Comparison of ENCODE assay signal across 8 mouse cellular contexts in the genomic region with DNA sequence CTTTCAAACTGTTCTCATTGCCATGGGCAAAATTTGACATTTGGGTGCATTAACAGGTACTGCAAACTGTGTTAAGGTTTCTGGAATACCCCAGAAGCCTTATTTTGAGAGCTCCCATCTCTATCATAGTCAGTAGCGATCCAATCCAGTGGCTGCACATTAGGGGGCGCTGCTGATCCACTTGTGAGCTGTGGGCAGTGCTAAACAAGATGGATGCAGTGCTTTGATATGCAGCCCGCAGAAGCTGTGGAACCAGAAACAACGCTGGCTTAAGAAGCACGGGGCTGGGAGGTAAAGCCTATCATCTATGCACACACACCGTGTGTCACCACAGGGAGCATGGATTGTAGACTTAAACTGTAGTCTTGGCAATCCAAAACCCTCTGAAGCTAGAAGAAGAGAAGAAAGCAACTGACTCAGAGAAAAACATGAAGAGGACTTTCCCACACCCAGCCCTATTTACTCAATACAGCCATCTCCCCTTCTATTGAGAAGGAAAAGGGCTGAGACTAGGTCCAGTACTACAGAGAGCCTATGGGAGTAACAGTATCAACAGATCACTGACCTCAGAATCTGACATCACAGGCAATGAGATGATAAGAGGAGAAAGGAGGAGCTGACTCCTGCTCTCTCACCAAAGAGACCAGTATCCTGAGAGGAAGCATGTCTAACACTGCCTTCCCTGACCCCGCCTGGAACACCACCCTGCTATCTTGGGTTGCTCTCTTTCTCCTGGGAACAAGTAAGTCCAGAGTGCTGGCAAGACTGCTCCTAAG.
DNase-seq lines count a peak whose midpoint lies in the region; ATAC-seq lines count a peak whose summit lies in the region.

No protein-coding gene starts in this region.

- DNase-seq in intestine, embryonic 14.5 days (ENCODE audit: low spot score) = peak; percentile 56
- peak; percentile 66 to 79 for DNase-seq in cerebellum, postnatal 14 days
- DNase-seq in gastrocnemius, postnatal 14 days = peak; percentile 7
- peak; percentile 38 for DNase-seq in kidney, adult 11 months
- peak; percentile 56 to 58 for DNase-seq in left cerebral cortex, postnatal 36 days (ENCODE audit: low spot score in 2 of 2)
- peak; percentile 28 to 46 for DNase-seq in spleen, adult 18-20 months

- H3K4me3 ChIP-seq in intestine, embryonic 14.5 days (ENCODE audit: low read depth, low read length) = no peak overlapping the region
- no peak overlapping the region for H3K4me3 ChIP-seq in intestine, embryonic 15.5 days (replicated peaks)
- no peak overlapping the region for H3K4me3 ChIP-seq in midbrain, embryonic 13.5 days (replicated peaks)

- WGBS in intestine, embryonic 14.5 days = 11% methylated on average over 7 of the region's 7 CpGs
- 19% methylated on average over 7 of the region's 7 CpGs for WGBS in intestine, embryonic 15.5 days
- WGBS in midbrain, embryonic 13.5 days = 17% methylated on average over 7 of the region's 7 CpGs

- H3K27me3 ChIP-seq in intestine, embryonic 14.5 days (replicated peaks; ENCODE audit: control insufficient read depth, insufficient read depth, low read length) = no peaks in the 10 kb centered on the region
- H3K27me3 ChIP-seq in intestine, embryonic 15.5 days (replicated peaks) = no peaks in the 10 kb centered on the region
- H3K27me3 ChIP-seq in midbrain, embryonic 13.5 days = no peaks in the 10 kb centered on the region

- intact Hi-C loops in gastrocnemius, postnatal 14 days (cut with DNase I; ENCODE audit: low total_unique reads) = no loop called here
- intact Hi-C loops in left cerebral cortex, postnatal 36 days (cut with DNase I) = no loop called here

- no peaks in the 10 kb centered on the region for H3K36me3 ChIP-seq in intestine, embryonic 14.5 days (ENCODE audit: control insufficient read depth, insufficient read depth, low read length)
- H3K36me3 ChIP-seq in intestine, embryonic 15.5 days = no peaks in the 10 kb centered on the region
- no peaks in the 10 kb centered on the region for H3K36me3 ChIP-seq in midbrain, embryonic 13.5 days

- H3K9me3 ChIP-seq in intestine, embryonic 14.5 days (ENCODE audit: control insufficient read depth, low read length) = no peaks in the 10 kb centered on the region
- no peaks in the 10 kb centered on the region for H3K9me3 ChIP-seq in intestine, embryonic 15.5 days
- no peaks in the 10 kb centered on the region for H3K9me3 ChIP-seq in midbrain, embryonic 13.5 days

- no peak overlapping the region for H3K4me2 ChIP-seq in intestine, embryonic 14.5 days (ENCODE audit: low read length)
- H3K4me2 ChIP-seq in intestine, embryonic 15.5 days (replicated peaks) = no peak overlapping the region
- 0 out of 2 replicates have a peak overlapping the region, but pooled peaks have one; percentile 19 for H3K4me2 ChIP-seq in midbrain, embryonic 13.5 days (replicated peaks)

- H3K9ac ChIP-seq in intestine, embryonic 14.5 days (ENCODE audit: low read length) = no peak overlapping the region
- H3K9ac ChIP-seq in intestine, embryonic 15.5 days = no peak overlapping the region
- no peak overlapping the region for H3K9ac ChIP-seq in midbrain, embryonic 13.5 days (replicated peaks)

- no peak for ATAC-seq in intestine, embryonic 14.5 days (replicated peaks; ENCODE audit: low FRiP score, low TSS enrichment, low read depth)
- no peak for ATAC-seq in intestine, embryonic 15.5 days
- peak; percentile 73 for ATAC-seq in midbrain, embryonic 13.5 days

- H3K27ac ChIP-seq in intestine, embryonic 14.5 days (ENCODE audit: low read depth) = no peak overlapping the region
- no peak overlapping the region for H3K27ac ChIP-seq in intestine, embryonic 15.5 days
- no peak overlapping the region for H3K27ac ChIP-seq in midbrain, embryonic 13.5 days

- H3K4me1 ChIP-seq in intestine, embryonic 14.5 days (replicated peaks; ENCODE audit: control insufficient read depth, insufficient read depth, low read length) = no peaks in the 10 kb centered on the region
- no peaks in the 10 kb centered on the region for H3K4me1 ChIP-seq in intestine, embryonic 15.5 days (replicated peaks)
- no peaks in the 10 kb centered on the region for H3K4me1 ChIP-seq in midbrain, embryonic 13.5 days (replicated peaks)

Comparison
In these comparisons a context has a peak if more than half of its experiments do, and no peak if none do; other contexts are left out.
1. DNase-seq: peak in every context shown above with its lines; median percentile 72 in cerebellum, postnatal 14 days; 57 in left cerebral cortex, postnatal 36 days; 56 in intestine, embryonic 14.5 days; 38 in kidney, adult 11 months; 37 in spleen, adult 18-20 months; 7 in gastrocnemius, postnatal 14 days.